9 mouse cellular contexts compared by ENCODE assay signal in the genomic region with DNA sequence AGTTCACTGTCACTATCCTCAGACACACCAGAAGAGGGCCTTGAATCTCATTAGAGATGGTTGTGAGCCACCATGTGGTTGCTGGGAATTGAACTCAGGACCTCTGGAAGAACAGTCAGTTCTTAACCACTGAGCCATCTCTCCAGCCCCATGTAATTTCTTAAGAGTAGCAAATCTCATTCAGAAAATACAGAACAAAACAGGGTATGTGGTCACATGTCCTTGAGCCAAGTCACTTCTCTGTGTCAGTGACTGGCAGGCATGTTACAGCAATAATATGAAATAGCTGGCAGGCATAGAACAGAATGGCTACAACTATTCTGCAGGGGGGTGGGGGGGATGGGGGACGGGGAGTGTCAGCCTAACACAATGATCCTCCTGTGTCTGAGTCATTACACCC. TPM values are rescaled to one million over a fixed set of nuclear protein-coding genes. Genes with fewer than 3 reads are reported as not detected.
DNase-seq lines count a peak whose midpoint lies in the region; ATAC-seq and TF ChIP-seq lines count a peak whose summit lies in the region.
"Had no signal": no experiment of that assay in that cellular context is flagged by ENCODE, and none has a peak within 500 bp of the region (broad histone marks: within the 10 kb centered on the region; RNA-seq: fewer than 3 reads in every experiment).

No protein-coding gene starts in this region.

- H3K9ac ChIP-seq in kidney, postnatal 0 days (ENCODE audit: low read depth, low read length) = no peak overlapping the region
- H3K9ac ChIP-seq in hindbrain, postnatal 0 days (replicated peaks; ENCODE audit: low read length) = no peak overlapping the region
- H3K9ac ChIP-seq in midbrain, postnatal 0 days (replicated peaks; ENCODE audit: low read length, poor library complexity, severe bottlenecking) = no peak overlapping the region

- TF ChIP-seq CTCF in kidney, postnatal 0 days (IDR thresholded peaks at IDR 0.05; ENCODE audit: low read depth) = no peak
- no peak for TF ChIP-seq CTCF in hindbrain, postnatal 0 days (IDR thresholded peaks at IDR 0.05; ENCODE audit: low read depth)
- no peak for TF ChIP-seq CTCF in midbrain, postnatal 0 days (IDR thresholded peaks at IDR 0.05)
- no peak for TF ChIP-seq CTCF in cerebellum, adult 2 months (IDR thresholded peaks at IDR 0.05; ENCODE audit: borderline replicate concordance, insufficient read depth, low read depth, low read length)

- no peak overlapping the region for H3K27ac ChIP-seq in kidney, postnatal 0 days
- no peak overlapping the region for H3K27ac ChIP-seq in forebrain, embryonic 10.5 days
- no peak overlapping the region for H3K27ac ChIP-seq in hindbrain, postnatal 0 days
- no peak overlapping the region for H3K27ac ChIP-seq in midbrain, postnatal 0 days (ENCODE audit: low read depth, low read length)
- H3K27ac ChIP-seq in cerebellum, adult 2 months (ENCODE audit: insufficient read depth, low read length) = no peak overlapping the region

- no peak for ATAC-seq in kidney, postnatal 0 days (replicated peaks; ENCODE audit: low FRiP score, low read depth)
- ATAC-seq in hindbrain, postnatal 0 days = no peak
- no peak for ATAC-seq in midbrain, postnatal 0 days (ENCODE audit: low FRiP score)
- no peak for ATAC-seq in activated CD4-positive, CD25-positive, alpha-beta regulatory T cell, adult 4 months

- WGBS in kidney, postnatal 0 days = 50% methylated on average over 1 of the region's 1 CpGs
- WGBS in forebrain, embryonic 10.5 days = 83% methylated on average over 1 of the region's 1 CpGs
- 25% methylated on average over 1 of the region's 1 CpGs for WGBS in hindbrain, postnatal 0 days
- 48% methylated on average over 1 of the region's 1 CpGs for WGBS in midbrain, postnatal 0 days
- WGBS in cerebellum, adult 2 months = 31% methylated on average over 1 of the region's 1 CpGs

- peak overlapping the region; percentile 77 for H3K4me2 ChIP-seq in kidney, postnatal 0 days (ENCODE audit: low read length)
- H3K4me2 ChIP-seq in hindbrain, postnatal 0 days (ENCODE audit: low read depth, low read length) = peak overlapping the region; percentile 63
- peak overlapping the region; percentile 66 for H3K4me2 ChIP-seq in midbrain, postnatal 0 days (ENCODE audit: low read depth, low read length, poor library complexity, severe bottlenecking)

- no peaks in the 10 kb centered on the region for H3K27me3 ChIP-seq in kidney, postnatal 0 days (ENCODE audit: insufficient read depth, low read length)
- H3K27me3 ChIP-seq in forebrain, embryonic 10.5 days (ENCODE audit: poor library complexity, severe bottlenecking) = peaks cover 21% of the 10 kb centered on the region
- no peaks in the 10 kb centered on the region for H3K27me3 ChIP-seq in hindbrain, postnatal 0 days (ENCODE audit: insufficient read depth, low read length)
- no peaks in the 10 kb centered on the region for H3K27me3 ChIP-seq in midbrain, postnatal 0 days (ENCODE audit: insufficient read depth, low read length)
- H3K27me3 ChIP-seq in cerebellum, adult 2 months (ENCODE audit: control insufficient read depth, insufficient read depth, low read length) = no peaks in the 10 kb centered on the region

- H3K9me3 ChIP-seq in kidney, postnatal 0 days (replicated peaks; ENCODE audit: low read length) = no peaks in the 10 kb centered on the region
- peaks cover 4% of the 10 kb centered on the region for H3K9me3 ChIP-seq in forebrain, embryonic 10.5 days
- H3K9me3 ChIP-seq in hindbrain, postnatal 0 days (ENCODE audit: low read length) = no peaks in the 10 kb centered on the region
- no peaks in the 10 kb centered on the region for H3K9me3 ChIP-seq in midbrain, postnatal 0 days (ENCODE audit: low read length)

- H3K36me3 ChIP-seq in kidney, postnatal 0 days (ENCODE audit: insufficient read depth, low read length) = no peaks in the 10 kb centered on the region
- no peaks in the 10 kb centered on the region for H3K36me3 ChIP-seq in forebrain, embryonic 10.5 days (replicated peaks)
- H3K36me3 ChIP-seq in hindbrain, postnatal 0 days (ENCODE audit: insufficient read depth, low read length) = no peaks in the 10 kb centered on the region
- H3K36me3 ChIP-seq in midbrain, postnatal 0 days (ENCODE audit: insufficient read depth, low read length) = no peaks in the 10 kb centered on the region

- H3K4me1 ChIP-seq in kidney, postnatal 0 days (replicated peaks; ENCODE audit: insufficient read depth, low read length) = no peaks in the 10 kb centered on the region
- H3K4me1 ChIP-seq in forebrain, embryonic 10.5 days = peaks cover 7% of the 10 kb centered on the region
- H3K4me1 ChIP-seq in hindbrain, postnatal 0 days (ENCODE audit: insufficient read depth, low read length) = no peaks in the 10 kb centered on the region
- no peaks in the 10 kb centered on the region for H3K4me1 ChIP-seq in midbrain, postnatal 0 days (ENCODE audit: insufficient read depth, low read length)
- no peaks in the 10 kb centered on the region for H3K4me1 ChIP-seq in cerebellum, adult 2 months (ENCODE audit: control insufficient read depth, insufficient read depth, low read length)

- no peak for TF ChIP-seq POLR2A in cerebellum, adult 2 months (IDR thresholded peaks at IDR 0.05; ENCODE audit: borderline replicate concordance, insufficient read depth, low read length)

- H3K4me3 ChIP-seq in kidney, postnatal 0 days (replicated peaks; ENCODE audit: low read depth, low read length) = no peak overlapping the region
- H3K4me3 ChIP-seq in forebrain, embryonic 10.5 days = peak overlapping the region; percentile 63; the same call in 1 of the 2 replicates
- H3K4me3 ChIP-seq in hindbrain, postnatal 0 days (ENCODE audit: low read length) = no peak overlapping the region
- peak overlapping the region; percentile 50; the same call in 1 of the 2 replicates for H3K4me3 ChIP-seq in midbrain, postnatal 0 days (ENCODE audit: low read depth, low read length)
- H3K4me3 ChIP-seq in cerebellum, adult 2 months (replicated peaks; ENCODE audit: insufficient read depth, low read depth, low read length) = no peak overlapping the region

- no peak for DNase-seq in kidney, postnatal 0 days (ENCODE audit: low spot score)
- no peak for DNase-seq in kidney, adult 11 months
- DNase-seq in forebrain, embryonic 10.5 days (ENCODE audit: extremely low spot score, low spot score) = no peak
- DNase-seq in hindbrain, postnatal 0 days (ENCODE audit: low spot score) = no peak
- no peak for DNase-seq in midbrain, postnatal 0 days (ENCODE audit: low spot score)
- DNase-seq in cerebellum, adult 2 months = no peak
- DNase-seq in right cerebral cortex, adult 2 months (ENCODE audit: low spot score in 2 of 2) = no peak

RNA-seq across cellular contexts. Expression of a gene that starts 0.4 kb away (rescaled TPM):
- polyA plus RNA-seq in kidney, postnatal 0 days (2015; fragmentation: Nextera tagmentation; extraction: Ambion mirVana) = 1.9 and 2.0 TPM in 2 replicates
- 0.69 and 0.98 TPM in 2 replicates for polyA plus RNA-seq in forebrain, embryonic 10.5 days (2016; fragmentation: Nextera tagmentation; extraction: Ambion mirVana)
- 6.8 and 8.6 TPM in 2 replicates for total RNA-seq in hindbrain, postnatal 0 days (2014; rRNA removed)
- polyA plus RNA-seq in hindbrain, postnatal 0 days (2015; fragmentation: Nextera tagmentation; extraction: Ambion mirVana) = 1.6 and 1.8 TPM in 2 replicates
- 4.7 and 5.8 TPM in 2 replicates for total RNA-seq in midbrain, postnatal 0 days (2014; rRNA removed)
- 1.4 and 1.7 TPM in 2 replicates for polyA plus RNA-seq in midbrain, postnatal 0 days (2015; fragmentation: Nextera tagmentation; extraction: Ambion mirVana)
- under 1 TPM; 0.61 to 0.89 TPM for polyA plus RNA-seq in activated CD4-positive, CD25-positive, alpha-beta regulatory T cell, adult 4 months (2017; shearing (Covaris generic))
- 5.5 and 6.6 TPM in 2 replicates for polyA plus RNA-seq in cerebellum, adult 2 months (2012; rRNA removed)

RNA-seq across cellular contexts. Expression of a gene that starts 14.1 kb away (rescaled TPM):
- polyA plus RNA-seq in kidney, postnatal 0 days (2015; fragmentation: Nextera tagmentation; extraction: Ambion mirVana) = 3.4 TPM in 2 replicates
- polyA plus RNA-seq in forebrain, embryonic 10.5 days (2016; fragmentation: Nextera tagmentation; extraction: Ambion mirVana) = 4.2 and 4.8 TPM in 2 replicates
- 9.7 and 10.9 TPM in 2 replicates for total RNA-seq in hindbrain, postnatal 0 days (2014; rRNA removed)
- 6.8 and 9.7 TPM in 2 replicates for polyA plus RNA-seq in hindbrain, postnatal 0 days (2015; fragmentation: Nextera tagmentation; extraction: Ambion mirVana)
- 15.6 and 17.1 TPM in 2 replicates for total RNA-seq in midbrain, postnatal 0 days (2014; rRNA removed)
- polyA plus RNA-seq in midbrain, postnatal 0 days (2015; fragmentation: Nextera tagmentation; extraction: Ambion mirVana) = 7.1 and 10.7 TPM in 2 replicates
- under 1 TPM in 1 of 2 experiments, not detected in 1; 0.81 TPM for polyA plus RNA-seq in activated CD4-positive, CD25-positive, alpha-beta regulatory T cell, adult 4 months (2017; shearing (Covaris generic))
- polyA plus RNA-seq in cerebellum, adult 2 months (2012; rRNA removed) = 22.6 and 23.8 TPM in 2 replicates

RNA-seq across cellular contexts. Expression of a gene that starts 30.9 kb away (rescaled TPM):
- polyA plus RNA-seq in kidney, postnatal 0 days (2015; fragmentation: Nextera tagmentation; extraction: Ambion mirVana) = not detected in 2 replicates
- not detected in 2 replicates for polyA plus RNA-seq in forebrain, embryonic 10.5 days (2016; fragmentation: Nextera tagmentation; extraction: Ambion mirVana)
- total RNA-seq in hindbrain, postnatal 0 days (2014; rRNA removed) = 1.2 and 1.3 TPM in 2 replicates
- 1.2 and 1.5 TPM in 2 replicates for polyA plus RNA-seq in hindbrain, postnatal 0 days (2015; fragmentation: Nextera tagmentation; extraction: Ambion mirVana)
- total RNA-seq in midbrain, postnatal 0 days (2014; rRNA removed) = 1.5 and 2.0 TPM in 2 replicates
- 0.77 and 1.1 TPM in 2 replicates for polyA plus RNA-seq in midbrain, postnatal 0 days (2015; fragmentation: Nextera tagmentation; extraction: Ambion mirVana)
- polyA plus RNA-seq in activated CD4-positive, CD25-positive, alpha-beta regulatory T cell, adult 4 months (2017; shearing (Covaris generic)) = not detected
- 1.1 and 1.3 TPM in 2 replicates for polyA plus RNA-seq in cerebellum, adult 2 months (2012; rRNA removed)

RNA-seq across cellular contexts. Expression of a gene that starts 48.1 kb away (rescaled TPM):
- 9.3 and 9.5 TPM in 2 replicates for polyA plus RNA-seq in kidney, postnatal 0 days (2015; fragmentation: Nextera tagmentation; extraction: Ambion mirVana)
- polyA plus RNA-seq in forebrain, embryonic 10.5 days (2016; fragmentation: Nextera tagmentation; extraction: Ambion mirVana) = 0.11 and 0.32 TPM in 2 replicates
- total RNA-seq in hindbrain, postnatal 0 days (2014; rRNA removed) = 0.42 and 1.3 TPM in 2 replicates
- polyA plus RNA-seq in hindbrain, postnatal 0 days (2015; fragmentation: Nextera tagmentation; extraction: Ambion mirVana) = 1.3 and 1.6 TPM in 2 replicates
- total RNA-seq in midbrain, postnatal 0 days (2014; rRNA removed) = 0.77 and 3.4 TPM in 2 replicates
- polyA plus RNA-seq in midbrain, postnatal 0 days (2015; fragmentation: Nextera tagmentation; extraction: Ambion mirVana) = 0.99 and 2.0 TPM in 2 replicates
- polyA plus RNA-seq in activated CD4-positive, CD25-positive, alpha-beta regulatory T cell, adult 4 months (2017; shearing (Covaris generic)) = not detected
- polyA plus RNA-seq in cerebellum, adult 2 months (2012; rRNA removed) = 0.61 and 0.62 TPM in 2 replicates
- total RNA-seq: gastrocnemius, adult 2 months had no signal

RNA-seq across cellular contexts. Expression of a gene that starts 48.2 kb away (rescaled TPM):
- polyA plus RNA-seq in kidney, postnatal 0 days (2015; fragmentation: Nextera tagmentation; extraction: Ambion mirVana) = 0.33 and 0.50 TPM in 2 replicates
- 1.3 and 1.8 TPM in 2 replicates for polyA plus RNA-seq in forebrain, embryonic 10.5 days (2016; fragmentation: Nextera tagmentation; extraction: Ambion mirVana)
- 2.5 and 3.8 TPM in 2 replicates for total RNA-seq in hindbrain, postnatal 0 days (2014; rRNA removed)
- 4.2 and 4.5 TPM in 2 replicates for polyA plus RNA-seq in hindbrain, postnatal 0 days (2015; fragmentation: Nextera tagmentation; extraction: Ambion mirVana)
- total RNA-seq in midbrain, postnatal 0 days (2014; rRNA removed) = 6.0 and 8.1 TPM in 2 replicates
- 8.2 and 8.9 TPM in 2 replicates for polyA plus RNA-seq in midbrain, postnatal 0 days (2015; fragmentation: Nextera tagmentation; extraction: Ambion mirVana)
- polyA plus RNA-seq in activated CD4-positive, CD25-positive, alpha-beta regulatory T cell, adult 4 months (2017; shearing (Covaris generic)) = not detected
- 0.68 and 0.84 TPM in 2 replicates for polyA plus RNA-seq in cerebellum, adult 2 months (2012; rRNA removed)

Comparison
In these comparisons a context has a peak if more than half of its experiments do, and no peak if none do; other contexts are left out.
1. H3K4me3 ChIP-seq: peak in forebrain, embryonic 10.5 days (single experiment) and midbrain, postnatal 0 days (single experiment); none in kidney, postnatal 0 days (single experiment), hindbrain, postnatal 0 days (single experiment) and cerebellum, adult 2 months (single experiment).
2. Peak in every context shown above with its lines, with median percentiles within 50 percentile points of each other: H3K4me2 ChIP-seq.